Mouse (Mus musculus): Measurements from ENCODE around the gene Cox5b. TPM values are rescaled to one million over a fixed set of nuclear protein-coding genes. Genes with fewer than 3 reads are reported as not detected.
"Not testable (repeated sequence)": the region's sequence is repeated elsewhere in the genome, so short reads cannot be mapped to it uniquely, and the experiment has no call there.

The Cox5b gene
- polyA plus RNA-seq, 1 experiment: 160 TPM

GRCm38 (mm10) chr1:36656233-36656632, 35.0 kb upstream of the Cox5b start:
- Histone ChIP-seq H3K27me3 (ENCODE audit: control insufficient read depth, insufficient read depth, low read length) (no peaks in the 10 kb centered on the region), H3K36me3 (ENCODE audit: control insufficient read depth, insufficient read depth, low read length) (no peaks in the 10 kb centered on the region), H3K4me1 (ENCODE audit: control insufficient read depth, insufficient read depth, insufficient read length) (no peaks in the 10 kb centered on the region), H3K4me3 (ENCODE audit: extremely low read depth, insufficient read depth, insufficient read length) (no peak overlapping the region), H3K27ac (ENCODE audit: insufficient read depth, low read length) (no peak overlapping the region)
- 85% methylated on average over 3 of the region's 3 CpGs for WGBS
- no peak for DNase-seq (ENCODE audit: low read depth in 1 of 2, low spot score in 2 of 2)
- no peak for TF ChIP-seq CTCF (IDR thresholded peaks at IDR 0.05; ENCODE audit: extremely low read depth, insufficient read depth, insufficient read length, insufficient replicate concordance)
- no peak for TF ChIP-seq POLR2A (IDR thresholded peaks at IDR 0.05; ENCODE audit: low read depth, low read length)

GRCm38 (mm10) chr1:36657658-36658415, 33.4 kb upstream of the Cox5b start:
- no peak for DNase-seq (ENCODE audit: low read depth in 1 of 2, low spot score in 2 of 2)
- WGBS: 68% methylated on average over 4 of the region's 4 CpGs
- Histone ChIP-seq H3K36me3 (ENCODE audit: control insufficient read depth, insufficient read depth, low read length) (no peaks in the 10 kb centered on the region), H3K4me3 (ENCODE audit: extremely low read depth, insufficient read depth, insufficient read length) (no peak overlapping the region), H3K4me1 (ENCODE audit: control insufficient read depth, insufficient read depth, insufficient read length) (no peaks in the 10 kb centered on the region), H3K27ac (ENCODE audit: insufficient read depth, low read length) (no peak overlapping the region), H3K27me3 (ENCODE audit: control insufficient read depth, insufficient read depth, low read length) (no peaks in the 10 kb centered on the region)
- TF ChIP-seq POLR2A (IDR thresholded peaks at IDR 0.05; ENCODE audit: low read depth, low read length) (no peak), CTCF (IDR thresholded peaks at IDR 0.05; ENCODE audit: extremely low read depth, insufficient read depth, insufficient read length, insufficient replicate concordance) (no peak)

- no peak for DNase-seq (ENCODE audit: low read depth in 1 of 2, low spot score in 2 of 2)
- H3K27ac ChIP-seq (ENCODE audit: insufficient read depth, low read length): no peak overlapping the region
- WGBS: 81% methylated on average over 7 of the region's 7 CpGs
- no peak overlapping the region for H3K4me3 ChIP-seq (ENCODE audit: extremely low read depth, insufficient read depth, insufficient read length)
- H3K27me3 ChIP-seq (ENCODE audit: control insufficient read depth, insufficient read depth, low read length): no peaks in the 10 kb centered on the region
- H3K36me3 ChIP-seq (ENCODE audit: control insufficient read depth, insufficient read depth, low read length): no peaks in the 10 kb centered on the region
- TF ChIP-seq CTCF (IDR thresholded peaks at IDR 0.05; ENCODE audit: extremely low read depth, insufficient read depth, insufficient read length, insufficient replicate concordance) (no peak), POLR2A (IDR thresholded peaks at IDR 0.05; ENCODE audit: low read depth, low read length) (no peak)
- H3K4me1 ChIP-seq (ENCODE audit: control insufficient read depth, insufficient read depth, insufficient read length): no peaks in the 10 kb centered on the region
Observed at GRCm38 (mm10) chr1:36658621-36659399, 32.4 kb upstream of the Cox5b start.

GRCm38 (mm10) chr1:36664457-36664856, 26.8 kb upstream of the Cox5b start:
- TF ChIP-seq CTCF (IDR thresholded peaks at IDR 0.05; ENCODE audit: extremely low read depth, insufficient read depth, insufficient read length, insufficient replicate concordance): no peak
- no peak for TF ChIP-seq POLR2A (IDR thresholded peaks at IDR 0.05; ENCODE audit: low read depth, low read length)
- H3K36me3 ChIP-seq (ENCODE audit: control insufficient read depth, insufficient read depth, low read length): no peaks in the 10 kb centered on the region
- DNase-seq (ENCODE audit: low read depth in 1 of 2, low spot score in 2 of 2): no peak
- H3K27me3 ChIP-seq (ENCODE audit: control insufficient read depth, insufficient read depth, low read length): no peaks in the 10 kb centered on the region
- no peak overlapping the region for H3K4me3 ChIP-seq (ENCODE audit: extremely low read depth, insufficient read depth, insufficient read length)
- WGBS: 51% methylated on average over 4 of the region's 4 CpGs
- H3K4me1 ChIP-seq (ENCODE audit: control insufficient read depth, insufficient read depth, insufficient read length): no peaks in the 10 kb centered on the region
- no peak overlapping the region for H3K27ac ChIP-seq (ENCODE audit: insufficient read depth, low read length)

- H3K36me3 ChIP-seq (ENCODE audit: control insufficient read depth, insufficient read depth, low read length): no peaks in the 10 kb centered on the region
- no peak overlapping the region for H3K27ac ChIP-seq (ENCODE audit: insufficient read depth, low read length)
- WGBS: 93% methylated on average over 11 of the region's 11 CpGs
- H3K4me1 ChIP-seq (ENCODE audit: control insufficient read depth, insufficient read depth, insufficient read length): no peaks in the 10 kb centered on the region
- TF ChIP-seq POLR2A (IDR thresholded peaks at IDR 0.05; ENCODE audit: low read depth, low read length) (no peak), CTCF (IDR thresholded peaks at IDR 0.05; ENCODE audit: extremely low read depth, insufficient read depth, insufficient read length, insufficient replicate concordance) (no peak)
- H3K4me3 ChIP-seq (ENCODE audit: extremely low read depth, insufficient read depth, insufficient read length): no peak overlapping the region
- no peak for DNase-seq (ENCODE audit: low read depth in 1 of 2, low spot score in 2 of 2)
- H3K27me3 ChIP-seq (ENCODE audit: control insufficient read depth, insufficient read depth, low read length): no peaks in the 10 kb centered on the region
Observed at GRCm38 (mm10) chr1:36665165-36665723, 26.0 kb upstream of the Cox5b start.

GRCm38 (mm10) chr1:36665934-36666333, 25.3 kb upstream of the Cox5b start:
- no peak for DNase-seq (ENCODE audit: low read depth in 1 of 2, low spot score in 2 of 2)
- TF ChIP-seq CTCF (IDR thresholded peaks at IDR 0.05; ENCODE audit: extremely low read depth, insufficient read depth, insufficient read length, insufficient replicate concordance) (no peak), POLR2A (IDR thresholded peaks at IDR 0.05; ENCODE audit: low read depth, low read length) (no peak)
- no peaks in the 10 kb centered on the region for H3K4me1 ChIP-seq (ENCODE audit: control insufficient read depth, insufficient read depth, insufficient read length)
- H3K27me3 ChIP-seq (ENCODE audit: control insufficient read depth, insufficient read depth, low read length): no peaks in the 10 kb centered on the region
- H3K4me3 ChIP-seq (ENCODE audit: extremely low read depth, insufficient read depth, insufficient read length): no peak overlapping the region
- H3K27ac ChIP-seq (ENCODE audit: insufficient read depth, low read length): no peak overlapping the region
- WGBS: 94% methylated on average over 4 of the region's 4 CpGs
- H3K36me3 ChIP-seq (ENCODE audit: control insufficient read depth, insufficient read depth, low read length): no peaks in the 10 kb centered on the region

- not testable (repeated sequence) for H3K4me3 ChIP-seq (ENCODE audit: extremely low read depth, insufficient read depth, insufficient read length); H3K36me3 ChIP-seq (ENCODE audit: control insufficient read depth, insufficient read depth, low read length); DNase-seq (ENCODE audit: low read depth in 1 of 2, low spot score in 2 of 2); H3K27ac ChIP-seq (ENCODE audit: insufficient read depth, low read length); H3K27me3 ChIP-seq (ENCODE audit: control insufficient read depth, insufficient read depth, low read length); H3K4me1 ChIP-seq (ENCODE audit: control insufficient read depth, insufficient read depth, insufficient read length)
- WGBS: 89% methylated on average over 4 of the region's 4 CpGs
Observed at GRCm38 (mm10) chr1:36668007-36668406, 23.2 kb upstream of the Cox5b start.
